Mouse (Mus musculus): ENCODE data around the gene Trmt10a.

- TF ChIP-seq EP300 (IDR thresholded peaks at IDR 0.05; ENCODE audit: low read depth in 1 of 2, low read length in 2 of 2) = no peak
- no peak for TF ChIP-seq POLR2A (IDR thresholded peaks at IDR 0.05; ENCODE audit: control insufficient read depth in 1 of 2, insufficient read depth in 1 of 2, low read depth in 1 of 2, low read length in 2 of 2, poor library complexity in 1 of 2)
- no peak for TF ChIP-seq MAX (IDR thresholded peaks at IDR 0.05; ENCODE audit: low read length)
- TF ChIP-seq RAD21 (IDR thresholded peaks at IDR 0.05; ENCODE audit: low read depth, low read length) = no peak
- TF ChIP-seq CTCF (IDR thresholded peaks at IDR 0.05 in 2 of 3, conservative IDR thresholded peaks at IDR 0.05 in 1 of 3; ENCODE audit: control insufficient read depth in 1 of 3, insufficient read depth in 1 of 3, low read depth in 2 of 3, low read length in 3 of 3, poor library complexity in 1 of 3, severe bottlenecking in 1 of 3) = no peak
- TF ChIP-seq JUND (IDR thresholded peaks at IDR 0.05; ENCODE audit: low read depth, low read length) = no peak
- TF ChIP-seq GABPA (IDR thresholded peaks at IDR 0.05; ENCODE audit: low read depth, low read length) = no peak
- no peak for TF ChIP-seq MAFK (IDR thresholded peaks at IDR 0.05; ENCODE audit: borderline replicate concordance, low read depth, low read length)
- no peak for TF ChIP-seq NRF1 (IDR thresholded peaks at IDR 0.05; ENCODE audit: insufficient read depth, low read depth, low read length, poor library complexity, severe bottlenecking)
- TF ChIP-seq USF1 (IDR thresholded peaks at IDR 0.05; ENCODE audit: low read depth, low read length) = no peak
- no peak for TF ChIP-seq ZMIZ1 (IDR thresholded peaks at IDR 0.05; ENCODE audit: low read depth, low read length)
- no peak for TF ChIP-seq MYB (IDR thresholded peaks at IDR 0.05; ENCODE audit: low read depth, low read length)
- no peak for TF ChIP-seq ZNF384 (IDR thresholded peaks at IDR 0.05; ENCODE audit: low read depth, low read length)
- no peak for TF ChIP-seq CHD2 (IDR thresholded peaks at IDR 0.05; ENCODE audit: low read length)
Observed at GRCm38 (mm10) chr3:138133916-138134315, 9.3 kb upstream of the Trmt10a start.

Measured in MEL (cell line).